Mouse (Mus musculus) hematopoietic stem cell, adult 5-6 weeks (primary cell): ENCODE results near the gene Srsf10. TPM values are rescaled to one million over a fixed set of nuclear protein-coding genes. Genes with fewer than 3 reads are reported as not detected.

Experiments
- ATAC-seq, 2 experiments: fragments of 125-278 bp in 1 of 2; replicated peaks in 1 of 2; 2 replicates each; pipeline ENCODE4 v1.8.0; 2016 to 2017; ENCODE audit warnings: inconsistent platforms in 2 of 2, mild to moderate bottlenecking in 2 of 2, moderate number of reproducible peaks in 2 of 2, low read depth in 1 of 2, moderate TSS enrichment in 1 of 2; ENCODE audit not compliant: low FRiP score in 2 of 2, poor library complexity in 2 of 2, severe bottlenecking in 2 of 2, insufficient read depth in 1 of 2, low TSS enrichment in 1 of 2
- total RNA-seq: library from RNA; stranded (forward); fragments of 172-1452, 232-1000 nt; gene quantifications from 2 replicates; pipeline ENCODE4 v1.2.3, GENCODE M21; 2017

Srsf10 gene
- total RNA-seq, 1 experiment from 2014 or later, result 267 TPM

GRCm38 (mm10) chr4:135850411-135851095, 5.0 kb upstream of the Srsf10 start:
- ATAC-seq, result no peak; a peak in 1 of 4 replicates

- no peak for ATAC-seq
These were observed 3.6 kb upstream of the Srsf10 start for GRCm38 (mm10) chr4:135851942-135852341.

- ATAC-seq, result no peak
These were observed 1.5 kb upstream of the Srsf10 start for GRCm38 (mm10) chr4:135853987-135854546.

GRCm38 (mm10) chr4:135854630-135855029, 917 bp upstream of the Srsf10 start:
- no peak for ATAC-seq

GRCm38 (mm10) chr4:135855080-135855479, 467 bp upstream of the Srsf10 start:
- no peak; a peak in 1 of 4 replicates for ATAC-seq

GRCm38 (mm10) chr4:135856223-135857091, 910 bp downstream of the Srsf10 start:
- no peak for ATAC-seq

GRCm38 (mm10) chr4:135857597-135858186, 2.1 kb downstream of the Srsf10 start:
- ATAC-seq, result no peak

- no peak for ATAC-seq
These were observed 13.4 kb downstream of the Srsf10 start for GRCm38 (mm10) chr4:135868996-135869395.

GRCm38 (mm10) chr4:135870227-135871023, 14.9 kb downstream of the Srsf10 start:
- ATAC-seq, result no peak

GRCm38 (mm10) chr4:135872015-135872414, 16.5 kb downstream of the Srsf10 start:
- ATAC-seq, result no peak

- ATAC-seq, result no peak
These were observed 17.2 kb downstream of the Srsf10 start for GRCm38 (mm10) chr4:135872589-135873391.

GRCm38 (mm10) chr4:135873526-135874202, 18.1 kb downstream of the Srsf10 start, which contains the start of gene Pnrc2:
Gene Pnrc2, minus strand, starts transcription at chr4:135873850.
- peak; percentile 44 to 68 for ATAC-seq

- no peak for ATAC-seq
These were observed 19.3 kb downstream of the Srsf10 start for GRCm38 (mm10) chr4:135874564-135875535.

GRCm38 (mm10) chr4:135875546-135875945, 20.0 kb downstream of the Srsf10 start:
- no peak for ATAC-seq
